Mouse (Mus musculus): Measurements from ENCODE around the gene Pcnx2. TPM values are rescaled to one million over a fixed set of nuclear protein-coding genes. Genes with fewer than 3 reads are reported as not detected.

Gene Pcnx2
- total RNA-seq, 2 experiments from 2014 or later: not detected

DNA sequence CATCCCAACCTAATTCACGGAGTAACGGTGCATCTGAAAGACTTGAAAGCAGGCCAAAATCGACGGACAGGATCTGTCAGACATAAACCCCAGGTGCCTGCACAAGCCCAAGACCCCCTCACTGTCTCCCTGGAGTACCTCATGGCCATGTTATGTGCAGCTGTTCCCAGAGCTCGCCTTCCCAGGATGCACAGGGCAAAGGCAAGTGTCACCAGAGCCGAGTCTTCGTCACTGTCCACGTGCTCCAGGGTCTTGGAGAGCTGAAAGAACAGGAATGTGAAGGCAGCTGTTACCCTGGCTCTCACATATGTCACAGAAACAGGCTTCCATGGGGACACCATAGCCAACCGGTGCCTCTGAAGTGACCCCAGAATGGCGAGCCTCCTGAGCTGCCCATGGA is 130.0 kb downstream of the Pcnx2 start:
- ATAC-seq (replicated peaks; ENCODE audit: poor library complexity, severe bottlenecking): no peak

- no peak for ATAC-seq (replicated peaks; ENCODE audit: poor library complexity, severe bottlenecking)
Observed at GRCm38 (mm10) chr8:125763066-125763786, 134.9 kb downstream of the Pcnx2 start.

DNA sequence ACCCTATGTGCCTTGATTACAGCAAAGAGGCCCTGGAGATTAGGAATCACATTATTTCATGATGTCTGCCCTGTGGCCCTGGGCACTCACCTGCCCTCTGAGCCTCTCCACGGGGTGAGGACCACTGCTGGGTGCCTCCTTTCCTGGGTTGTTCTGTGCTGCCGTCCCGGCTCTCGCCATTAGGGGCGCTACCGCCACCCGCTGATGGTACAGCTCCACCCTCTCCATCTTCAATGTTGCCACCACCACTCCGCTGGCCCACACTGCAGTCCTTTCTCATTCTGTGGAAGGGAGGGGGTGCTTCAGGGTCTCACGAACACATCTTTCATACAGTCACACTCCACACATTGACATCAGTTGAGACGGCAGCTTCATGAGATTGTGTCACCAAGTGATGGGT is 139.1 kb downstream of the Pcnx2 start:
- peak; percentile 62 for ATAC-seq (replicated peaks; ENCODE audit: poor library complexity, severe bottlenecking)

DNA sequence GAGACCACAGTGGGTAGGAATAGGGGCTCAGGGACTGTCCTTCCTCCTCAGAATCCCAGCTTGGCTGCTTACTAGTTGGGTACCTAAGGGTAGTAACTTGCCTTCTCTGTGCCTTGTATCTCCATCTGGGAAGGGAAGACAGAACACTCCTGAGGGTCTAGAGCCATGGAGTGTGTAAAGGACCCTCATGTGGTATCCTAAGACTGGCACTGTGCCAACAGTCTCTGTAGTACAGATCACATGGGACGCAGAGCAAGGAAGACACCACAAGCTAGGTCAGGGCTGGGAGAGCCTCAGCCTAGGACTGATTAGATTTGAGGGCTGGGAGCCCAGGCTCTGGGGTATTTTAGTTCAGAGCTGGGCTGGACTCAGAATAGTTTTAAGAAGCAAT is 141.0 kb downstream of the Pcnx2 start:
- ATAC-seq (replicated peaks; ENCODE audit: poor library complexity, severe bottlenecking): no peak

DNA sequence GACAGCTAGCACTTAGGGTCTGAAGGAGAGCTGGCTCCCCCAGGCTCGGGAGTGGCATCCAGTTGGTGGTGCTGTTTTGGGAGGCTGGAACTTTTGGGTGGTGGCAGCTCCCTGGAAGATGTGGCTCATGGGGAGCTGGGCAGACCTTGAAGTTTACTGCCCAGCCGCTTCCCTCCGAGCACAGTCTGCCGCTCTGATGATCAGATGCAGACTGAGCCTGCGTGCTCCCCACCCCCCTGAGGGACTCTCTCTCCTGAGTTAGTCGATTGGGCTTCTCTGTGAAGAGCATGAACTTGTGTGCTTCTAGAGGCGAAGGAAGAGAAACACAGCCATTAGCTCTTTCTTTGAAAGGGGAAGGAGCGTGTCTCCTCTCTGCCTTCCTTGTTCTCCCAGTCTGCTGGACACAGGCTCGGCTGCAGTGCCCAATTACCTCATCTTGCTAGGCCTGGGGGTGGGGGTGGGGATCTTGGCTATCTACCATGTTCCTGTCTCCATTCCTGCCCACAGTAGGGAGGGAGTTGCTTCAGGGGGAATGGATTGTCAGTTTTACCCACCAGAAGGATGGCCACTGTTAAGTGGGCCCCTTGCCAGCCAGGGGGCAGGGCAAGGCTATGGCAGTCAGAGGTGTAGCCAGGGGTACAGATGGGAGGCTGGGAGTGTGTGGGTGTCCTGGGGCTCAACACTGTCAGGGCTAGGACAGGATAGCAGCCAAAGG is 141.6 kb downstream of the Pcnx2 start:
- peak; percentile 50 for ATAC-seq (replicated peaks; ENCODE audit: poor library complexity, severe bottlenecking)

DNA sequence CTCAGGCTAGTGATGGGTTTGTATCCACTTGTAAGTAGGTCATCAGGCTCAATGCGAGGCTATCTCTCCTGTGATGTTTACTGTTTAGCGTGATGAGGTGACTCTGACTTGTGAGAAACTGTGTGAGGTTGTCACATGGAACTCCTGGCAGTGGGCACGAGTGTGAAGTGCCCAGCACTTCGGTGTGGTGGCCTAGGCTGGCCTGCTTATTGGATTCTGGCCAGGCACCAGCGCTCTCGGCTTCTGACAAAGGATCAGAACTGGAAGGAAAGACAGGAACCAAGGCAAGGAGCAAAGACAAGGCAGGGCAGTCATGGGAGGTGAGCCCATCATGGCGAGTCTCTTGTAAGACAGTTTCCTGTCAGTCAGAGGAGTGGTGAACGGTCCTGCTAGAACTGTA is 142.2 kb downstream of the Pcnx2 start:
- no peak for ATAC-seq (replicated peaks; ENCODE audit: poor library complexity, severe bottlenecking)

DNA sequence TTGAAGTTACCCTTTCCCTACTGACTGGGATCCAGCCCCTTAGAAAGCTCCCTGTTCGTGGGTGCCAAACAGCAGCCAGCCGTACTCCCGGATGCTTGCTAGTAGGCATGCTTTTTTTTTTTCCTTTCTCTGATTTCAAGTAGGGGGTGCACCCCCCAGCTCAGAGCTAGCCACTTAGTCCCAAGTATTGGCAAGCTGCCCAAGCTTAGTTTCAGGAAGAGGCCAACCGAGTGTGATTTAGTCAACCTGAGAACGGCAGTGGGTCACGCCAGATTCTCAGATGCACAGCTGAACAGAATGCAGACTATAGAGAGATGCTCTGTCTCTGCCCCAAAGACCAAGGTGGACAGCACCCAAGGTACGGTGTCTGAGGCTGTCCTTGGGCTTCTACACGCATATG is 147.3 kb downstream of the Pcnx2 start:
- no peak for ATAC-seq (replicated peaks; ENCODE audit: poor library complexity, severe bottlenecking)

GRCm38 (mm10) chr8:125747390-125747789 is 150.7 kb downstream of the Pcnx2 start:
- no peak for ATAC-seq (replicated peaks; ENCODE audit: poor library complexity, severe bottlenecking)

- ATAC-seq (replicated peaks; ENCODE audit: poor library complexity, severe bottlenecking): no peak
Observed at GRCm38 (mm10) chr8:125744914-125745576, 153.1 kb downstream of the Pcnx2 start.

- ATAC-seq (replicated peaks; ENCODE audit: poor library complexity, severe bottlenecking): peak; percentile 57
Observed at GRCm38 (mm10) chr8:125742406-125742805, 155.7 kb downstream of the Pcnx2 start.

DNA sequence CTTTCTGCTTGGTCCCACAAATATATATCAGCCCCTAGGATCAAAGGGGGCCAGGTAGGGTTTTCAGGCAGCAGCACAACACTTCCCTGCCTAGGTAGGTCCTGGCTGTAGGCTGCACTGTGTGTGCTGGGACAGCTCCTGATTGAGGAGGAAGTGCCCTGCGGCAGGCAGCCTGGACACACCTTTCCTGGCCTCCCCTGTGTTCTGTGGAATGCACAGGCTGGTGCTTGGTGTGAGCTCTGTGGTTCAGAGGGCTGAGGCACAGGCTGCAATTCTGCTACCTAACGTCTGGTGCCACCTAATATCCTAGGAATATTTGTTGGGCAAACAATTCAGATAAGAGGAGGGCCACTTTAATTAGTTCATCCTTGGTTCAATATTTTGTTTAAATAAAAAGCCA is 156.3 kb downstream of the Pcnx2 start:
- ATAC-seq (replicated peaks; ENCODE audit: poor library complexity, severe bottlenecking): peak; percentile 34

DNA sequence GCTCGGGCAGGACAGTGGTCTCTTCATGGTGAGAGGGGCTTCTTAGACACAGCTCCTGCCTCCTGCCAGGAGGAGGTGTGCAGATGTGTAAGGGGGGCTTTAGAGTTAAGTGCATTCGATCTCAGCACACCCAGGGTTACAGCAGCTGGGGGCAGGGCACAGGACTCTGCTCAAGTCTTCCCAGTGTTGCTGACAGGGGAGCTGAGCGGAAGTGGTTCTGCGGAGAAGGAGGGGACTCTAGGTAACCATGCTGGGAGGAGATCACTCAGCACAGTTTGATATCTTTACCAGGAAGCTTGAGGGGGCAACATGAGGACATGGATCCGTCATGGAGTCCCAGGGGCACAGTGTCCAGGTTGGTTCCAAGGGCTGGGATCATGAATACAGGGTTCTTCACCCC is 156.7 kb downstream of the Pcnx2 start:
- ATAC-seq (replicated peaks; ENCODE audit: poor library complexity, severe bottlenecking): peak; percentile 54

GRCm38 (mm10) chr8:125740655-125741054 is 157.5 kb downstream of the Pcnx2 start:
- no peak for ATAC-seq (replicated peaks; ENCODE audit: poor library complexity, severe bottlenecking)

DNA sequence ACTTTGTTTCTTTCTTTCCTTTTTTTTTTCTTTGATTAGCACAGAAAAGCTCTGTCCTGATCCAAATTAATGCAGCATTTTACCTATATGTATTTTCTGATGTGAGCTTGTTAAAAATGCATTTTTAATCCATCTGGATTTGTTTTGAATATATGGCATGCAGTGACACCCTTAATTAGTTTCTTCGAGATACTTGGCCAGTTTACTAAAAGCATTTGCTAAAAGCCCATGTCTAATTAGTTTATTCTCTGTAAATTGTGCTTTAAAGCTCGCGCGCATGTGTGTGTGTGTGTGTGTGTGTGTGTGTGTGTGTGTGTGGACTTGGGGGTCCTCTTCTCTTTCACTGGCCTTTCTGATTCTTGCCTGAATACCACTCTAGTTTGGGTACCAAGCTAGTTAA is 159.2 kb downstream of the Pcnx2 start:
- ATAC-seq (replicated peaks; ENCODE audit: poor library complexity, severe bottlenecking): no peak

DNA sequence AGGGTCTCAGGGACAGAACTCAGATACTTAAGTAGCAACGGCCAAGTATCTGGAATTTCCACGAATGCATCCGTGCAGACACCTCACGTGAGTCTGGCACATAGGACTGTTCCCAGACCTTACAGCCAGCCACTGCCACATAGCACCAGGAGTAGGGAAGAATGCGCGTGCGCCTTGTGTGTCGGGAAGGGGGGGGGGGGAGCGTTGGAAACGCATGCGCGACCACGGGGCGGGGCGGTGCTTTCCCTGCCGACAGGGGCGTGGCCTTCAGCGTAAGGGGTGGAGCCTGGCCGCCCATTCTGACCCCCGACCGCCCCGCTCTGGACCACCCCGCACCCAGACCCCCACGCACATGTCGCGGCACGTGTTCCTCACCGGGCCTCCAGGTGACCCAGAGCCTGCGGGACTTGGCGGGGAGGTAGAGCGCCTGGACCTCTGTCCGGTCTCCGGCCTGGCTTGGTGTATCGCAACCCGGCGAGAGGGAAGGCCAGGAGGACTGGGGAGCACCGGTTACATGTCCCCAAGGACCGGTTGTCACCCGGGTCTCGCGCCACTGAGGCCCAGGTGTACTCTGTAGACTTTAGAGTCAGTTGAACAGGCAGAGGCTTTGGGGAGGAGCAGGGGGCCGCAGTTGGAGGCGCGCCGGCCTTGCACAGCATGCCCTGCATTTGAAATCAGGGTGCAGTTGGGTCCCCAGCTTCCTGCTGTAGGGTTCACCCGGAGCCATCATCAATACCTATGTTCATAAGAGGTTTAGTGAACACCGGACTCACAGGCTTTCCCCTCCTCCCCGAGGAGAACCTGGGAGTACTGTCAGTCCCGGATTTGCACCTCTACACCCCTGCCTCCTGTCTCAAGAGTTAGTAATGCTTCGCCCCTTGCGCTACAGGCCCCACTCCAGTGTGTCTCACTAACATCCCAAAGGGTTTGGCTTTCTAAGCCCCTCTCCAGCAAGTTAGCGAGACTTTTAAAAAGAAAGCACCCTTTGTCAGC is 163.9 kb downstream of the Pcnx2 start:
- ATAC-seq (replicated peaks; ENCODE audit: poor library complexity, severe bottlenecking): peak; percentile 85

DNA sequence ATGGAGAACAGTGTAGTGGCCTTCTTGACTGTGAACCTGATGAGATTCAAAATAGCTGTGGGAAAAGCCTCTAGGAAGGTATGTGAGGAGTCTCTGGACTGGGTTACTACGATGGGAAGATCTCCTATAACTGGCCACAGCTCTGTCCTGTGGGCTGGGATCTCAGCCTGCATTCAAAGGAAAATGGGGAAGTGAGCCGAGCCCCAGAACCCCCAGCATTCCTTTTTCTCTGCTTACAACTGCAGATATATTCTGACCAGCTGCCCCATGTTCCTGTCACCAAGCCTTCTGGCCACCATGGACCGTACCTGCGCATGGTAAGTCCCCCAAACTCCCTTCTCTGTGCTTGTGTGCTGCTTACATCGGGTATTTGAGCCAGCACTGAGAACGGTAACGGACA is 168.4 kb downstream of the Pcnx2 start, which contains the start of gene Ntpcr:
Gene Ntpcr (plus strand): TSS at position 218 of the 400 bp plus-strand sequence.
- peak; percentile 7; the same call in 1 of the 2 replicates for ATAC-seq (replicated peaks; ENCODE audit: poor library complexity, severe bottlenecking)

DNA sequence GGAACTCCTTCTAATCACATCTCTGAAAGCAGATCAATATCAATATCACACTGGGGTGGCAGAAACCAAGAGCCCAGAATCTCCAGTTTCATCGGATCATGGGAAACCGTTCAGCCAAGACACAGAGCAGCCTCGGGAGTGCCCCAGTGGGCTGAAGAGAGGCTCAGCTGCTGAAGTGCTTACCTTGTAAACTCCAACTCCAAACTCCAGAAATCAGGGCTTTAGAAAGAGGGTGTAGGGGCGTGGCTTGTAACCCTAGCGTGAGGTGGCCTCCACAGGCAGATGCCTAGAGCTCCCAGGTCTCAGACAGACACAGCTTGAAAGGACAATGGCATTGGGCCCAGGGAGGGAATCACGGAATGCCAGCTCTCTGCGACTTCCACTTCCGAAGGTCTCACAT is 170.3 kb downstream of the Pcnx2 start:
- ATAC-seq (replicated peaks; ENCODE audit: poor library complexity, severe bottlenecking): no peak

GRCm38 (mm10) chr8:125726986-125727385 is 171.1 kb downstream of the Pcnx2 start:
- no peak for ATAC-seq (replicated peaks; ENCODE audit: poor library complexity, severe bottlenecking)

GRCm38 (mm10) chr8:125726143-125726542 is 172.0 kb downstream of the Pcnx2 start:
- ATAC-seq (replicated peaks; ENCODE audit: poor library complexity, severe bottlenecking): no peak

Data from granulocyte monocyte progenitor cell, adult 5-6 weeks (primary cell).